Mouse (Mus musculus) cerebral cortex, adult 2 months (tissue): Measurements from ENCODE around the gene Rgs10.

Source experiments
- WGBS: fragments of 180-500 bp; shearing (Covaris S2); methylation state at CpG from one replicate; pipeline ENCODE4 v1.1.7; 2018; 5-methylcytosine and 5-hydroxymethylcytosine counted together

Rgs10 gene

GRCm38 (mm10) chr7:128340321-128340720 is 78.2 kb downstream of the Rgs10 start:
- WGBS = 84% methylated on average over 9 of the region's 9 CpGs

- WGBS = 84% methylated on average over 1 of the region's 1 CpGs
Observed at GRCm38 (mm10) chr7:128332896-128333295, 85.7 kb downstream of the Rgs10 start.

GRCm38 (mm10) chr7:128330981-128331380 is 87.6 kb downstream of the Rgs10 start:
- WGBS = 73% methylated on average over 9 of the region's 9 CpGs

- WGBS = 80% methylated on average over 1 of the region's 1 CpGs
Observed at GRCm38 (mm10) chr7:128324977-128325376, 93.6 kb downstream of the Rgs10 start.
